Mouse (Mus musculus) liver, postnatal 0 days (tissue): Measurements from ENCODE around the gene Rngtt.

Experiments used
- CTCF ChIP-seq: sonication (generic); IDR thresholded peaks from 2 replicates; pipeline ENCODE4 v1.5.1; 2016; ENCODE audit warnings: antibody characterized with exemption, low read depth
- EP300 ChIP-seq: IDR thresholded peaks from 2 replicates; pipeline ENCODE4 v1.6.1; 2016; ENCODE audit warnings: antibody characterized with exemption, low read depth, mild to moderate bottlenecking

- TF ChIP-seq CTCF (no peak), EP300 (no peak)
Observed at GRCm38 (mm10) chr4:33405723-33406293, 95.7 kb downstream of the Rngtt start.
